Mouse (Mus musculus): ENCODE results near the gene Clca2. TPM values are rescaled to one million over a fixed set of nuclear protein-coding genes. Genes with fewer than 3 reads are reported as not detected.

Clca2 gene
- polyA plus RNA-seq, 1 experiment: not detected

GRCm38 (mm10) chr3:145126618-145127017, 27.4 kb upstream of the Clca2 start:
- whole genome bisulfite sequencing: 89% methylated on average over 2 of the region's 2 CpGs
- Histone ChIP-seq H3K27ac (ENCODE audit: insufficient read depth, low read depth, low read length) (no peak overlapping the region), H3K4me3 (ENCODE audit: insufficient read depth, low read depth, low read length) (no peak overlapping the region), H3K4me1 (ENCODE audit: control insufficient read depth, insufficient read depth, low read length) (no peaks in the 10 kb centered on the region)
- TF ChIP-seq CTCF (IDR thresholded peaks at IDR 0.05; ENCODE audit: insufficient read depth, low read depth, low read length): no peak
- TF ChIP-seq POLR2A (IDR thresholded peaks at IDR 0.05; ENCODE audit: insufficient read depth, low read depth, low read length): no peak

- no peak for TF ChIP-seq POLR2A (IDR thresholded peaks at IDR 0.05; ENCODE audit: insufficient read depth, low read depth, low read length)
- no peak for TF ChIP-seq CTCF (IDR thresholded peaks at IDR 0.05; ENCODE audit: insufficient read depth, low read depth, low read length)
- WGBS: 42% methylated on average over 7 of the region's 7 CpGs
- Histone ChIP-seq H3K27ac (ENCODE audit: insufficient read depth, low read depth, low read length) (no peak overlapping the region; the same call in 1 of the 2 replicates), H3K4me3 (ENCODE audit: insufficient read depth, low read depth, low read length) (no peak overlapping the region), H3K4me1 (ENCODE audit: control insufficient read depth, insufficient read depth, low read length) (no peaks in the 10 kb centered on the region)
Observed at GRCm38 (mm10) chr3:145119425-145119824, 20.2 kb upstream of the Clca2 start.

GRCm38 (mm10) chr3:145119002-145119358, 19.7 kb upstream of the Clca2 start:
- Histone ChIP-seq H3K27ac (ENCODE audit: insufficient read depth, low read depth, low read length) (peak overlapping the region; percentile 60), H3K4me3 (ENCODE audit: insufficient read depth, low read depth, low read length) (peak overlapping the region; percentile 93), H3K4me1 (ENCODE audit: control insufficient read depth, insufficient read depth, low read length) (no peaks in the 10 kb centered on the region)
- no peak for TF ChIP-seq CTCF (IDR thresholded peaks at IDR 0.05; ENCODE audit: insufficient read depth, low read depth, low read length)
- TF ChIP-seq POLR2A (IDR thresholded peaks at IDR 0.05; ENCODE audit: insufficient read depth, low read depth, low read length): no peak
- 1% methylated on average over 14 of the region's 14 CpGs for WGBS

- peak within 1 kb of the TSS; percentile 93 for H3K4me3 ChIP-seq (ENCODE audit: insufficient read depth, low read depth, low read length)
- TF ChIP-seq CTCF (IDR thresholded peaks at IDR 0.05; ENCODE audit: insufficient read depth, low read depth, low read length) (no peak), POLR2A (IDR thresholded peaks at IDR 0.05; ENCODE audit: insufficient read depth, low read depth, low read length) (peak; percentile 92)
- under 1% methylated on average over 57 of the region's 57 CpGs for WGBS
- no peaks in the 10 kb centered on the region for H3K4me1 ChIP-seq (ENCODE audit: control insufficient read depth, insufficient read depth, low read length)
- peak within 1 kb of the TSS; percentile 95 for H3K27ac ChIP-seq (ENCODE audit: insufficient read depth, low read depth, low read length)
Observed at GRCm38 (mm10) chr3:145118254-145119001, 19.2 kb upstream of the Clca2 start, which contains the start of gene Odf2l. Gene Odf2l, plus strand, starts transcription at chr3:145118588.

- no peak overlapping the region for H3K4me3 ChIP-seq (ENCODE audit: insufficient read depth, low read depth, low read length)
- no peak overlapping the region for H3K27ac ChIP-seq (ENCODE audit: insufficient read depth, low read depth, low read length)
- TF ChIP-seq CTCF (IDR thresholded peaks at IDR 0.05; ENCODE audit: insufficient read depth, low read depth, low read length): no peak
- TF ChIP-seq POLR2A (IDR thresholded peaks at IDR 0.05; ENCODE audit: insufficient read depth, low read depth, low read length): no peak
- 76% methylated on average over 10 of the region's 10 CpGs for WGBS
- H3K4me1 ChIP-seq (ENCODE audit: control insufficient read depth, insufficient read depth, low read length): no peaks in the 10 kb centered on the region
Observed at GRCm38 (mm10) chr3:145117637-145118036, 18.4 kb upstream of the Clca2 start.

GRCm38 (mm10) chr3:145115169-145115568, 15.9 kb upstream of the Clca2 start:
- Histone ChIP-seq H3K27ac (ENCODE audit: insufficient read depth, low read depth, low read length) (no peak overlapping the region), H3K4me3 (ENCODE audit: insufficient read depth, low read depth, low read length) (no peak overlapping the region), H3K4me1 (ENCODE audit: control insufficient read depth, insufficient read depth, low read length) (no peaks in the 10 kb centered on the region)
- 99% methylated on average over 2 of the region's 2 CpGs for WGBS
- no peak for TF ChIP-seq POLR2A (IDR thresholded peaks at IDR 0.05; ENCODE audit: insufficient read depth, low read depth, low read length)
- TF ChIP-seq CTCF (IDR thresholded peaks at IDR 0.05; ENCODE audit: insufficient read depth, low read depth, low read length): no peak

- no peaks in the 10 kb centered on the region for H3K4me1 ChIP-seq (ENCODE audit: control insufficient read depth, insufficient read depth, low read length)
- TF ChIP-seq CTCF (IDR thresholded peaks at IDR 0.05; ENCODE audit: insufficient read depth, low read depth, low read length) (no peak), POLR2A (IDR thresholded peaks at IDR 0.05; ENCODE audit: insufficient read depth, low read depth, low read length) (no peak)
- H3K4me3 ChIP-seq (ENCODE audit: insufficient read depth, low read depth, low read length): no peak overlapping the region
- 77% methylated on average over 5 of the region's 5 CpGs for WGBS
- H3K27ac ChIP-seq (ENCODE audit: insufficient read depth, low read depth, low read length): no peak overlapping the region
Observed at GRCm38 (mm10) chr3:145105773-145106504, 6.7 kb upstream of the Clca2 start.

- 63% methylated on average over 5 of the region's 5 CpGs for WGBS
- TF ChIP-seq CTCF (IDR thresholded peaks at IDR 0.05; ENCODE audit: insufficient read depth, low read depth, low read length): no peak
- no peak for TF ChIP-seq POLR2A (IDR thresholded peaks at IDR 0.05; ENCODE audit: insufficient read depth, low read depth, low read length)
- no peak overlapping the region for H3K4me3 ChIP-seq (ENCODE audit: insufficient read depth, low read depth, low read length)
- no peak overlapping the region for H3K27ac ChIP-seq (ENCODE audit: insufficient read depth, low read depth, low read length)
- H3K4me1 ChIP-seq (ENCODE audit: control insufficient read depth, insufficient read depth, low read length): no peaks in the 10 kb centered on the region
Observed at GRCm38 (mm10) chr3:145105076-145105772, 6.0 kb upstream of the Clca2 start.

- TF ChIP-seq POLR2A (IDR thresholded peaks at IDR 0.05; ENCODE audit: insufficient read depth, low read depth, low read length): no peak
- H3K4me3 ChIP-seq (ENCODE audit: insufficient read depth, low read depth, low read length): no peak overlapping the region
- no peak overlapping the region for H3K27ac ChIP-seq (ENCODE audit: insufficient read depth, low read depth, low read length)
- WGBS: 61% methylated on average over 5 of the region's 5 CpGs
- H3K4me1 ChIP-seq (ENCODE audit: control insufficient read depth, insufficient read depth, low read length): no peaks in the 10 kb centered on the region
Observed at GRCm38 (mm10) chr3:145103770-145104169, 4.5 kb upstream of the Clca2 start.
